Mouse (Mus musculus) splenic B cell, adult 2 months (primary cell): ENCODE data around the gene Rhbdd1.

Experiments used
- DNase-seq: peaks from one replicate; pipeline ENCODE4 v3.0.0-alpha.2; 2011; ENCODE audit warnings: low read depth, low spot score
- H3K27me3 ChIP-seq: 2 replicates; pipeline ENCODE4 v1.6.1; 2012; ENCODE audit warnings: mild to moderate bottlenecking, low read length, moderate library complexity, mixed read lengths; ENCODE audit not compliant: control insufficient read depth, poor library complexity, insufficient read depth, severe bottlenecking
- H3K36me3 ChIP-seq: 2 replicates; pipeline ENCODE4 v1.6.1; 2012; ENCODE audit warnings: mild to moderate bottlenecking, low read length, moderate library complexity, mixed read lengths; ENCODE audit not compliant: control insufficient read depth, poor library complexity, insufficient read depth, severe bottlenecking

The Rhbdd1 gene

DNA sequence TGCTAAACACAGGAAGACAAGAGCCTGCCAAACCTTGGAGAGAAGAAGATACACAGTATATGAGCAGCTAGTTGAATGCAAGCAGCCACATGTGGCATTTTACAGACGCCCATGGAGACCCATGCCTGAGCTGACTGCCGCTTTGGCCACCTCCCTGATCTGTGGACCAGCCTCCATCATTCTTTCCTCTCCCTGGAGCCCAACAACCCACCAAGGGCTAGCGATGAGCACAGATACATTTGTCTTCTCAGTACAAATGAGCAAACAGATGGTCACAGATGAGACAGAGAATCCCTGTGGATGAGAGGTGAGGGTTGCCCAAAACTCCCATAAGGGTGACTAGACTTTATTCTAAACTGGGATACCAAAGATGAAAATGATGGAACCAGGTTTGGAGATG, 137.8 kb downstream of the Rhbdd1 start:
- H3K36me3 ChIP-seq, result no peaks in the 10 kb centered on the region
- no peaks in the 10 kb centered on the region for H3K27me3 ChIP-seq
- no peak for DNase-seq

DNA sequence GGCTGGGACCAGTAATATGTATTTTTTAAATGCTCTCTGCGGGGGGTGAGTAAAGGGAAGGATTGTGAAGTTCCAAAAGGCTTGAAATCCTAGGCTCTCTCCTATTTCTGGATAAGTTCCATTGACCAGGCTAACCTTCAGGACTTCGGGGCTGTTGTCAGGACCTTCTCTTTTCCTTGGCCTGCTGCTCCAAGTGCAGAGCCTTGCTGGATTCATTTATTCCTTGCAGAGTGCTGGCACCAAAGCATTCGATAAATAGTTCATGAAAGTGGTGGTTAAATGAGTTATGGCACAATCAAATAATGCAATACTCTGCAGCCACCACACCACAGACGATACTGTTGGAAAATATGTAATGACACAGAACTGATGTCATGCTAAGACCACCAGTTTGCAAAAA, 143.1 kb downstream of the Rhbdd1 start:
- DNase-seq, result no peak
- Histone ChIP-seq H3K36me3 (no peaks in the 10 kb centered on the region), H3K27me3 (no peaks in the 10 kb centered on the region)

DNA sequence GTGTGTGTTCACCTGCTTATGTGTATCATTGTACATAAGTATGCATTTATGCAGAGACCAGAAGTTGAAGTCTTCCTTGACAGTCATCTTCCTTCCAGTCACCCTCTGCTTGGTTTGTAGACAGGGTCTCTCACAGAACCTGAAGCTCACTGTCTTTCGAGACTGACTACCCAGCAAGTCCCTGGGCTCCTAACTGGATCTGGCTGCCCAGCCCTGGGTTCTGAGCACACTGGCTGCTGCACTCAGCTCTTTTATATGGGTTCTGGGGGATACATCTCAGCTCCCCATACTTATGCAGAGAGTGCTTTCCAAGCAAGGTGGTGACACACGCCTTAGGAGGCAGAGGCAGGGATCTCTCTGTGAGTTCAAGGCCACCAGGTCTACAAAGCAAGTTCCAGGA, 143.7 kb downstream of the Rhbdd1 start:
- Histone ChIP-seq H3K36me3 (no peaks in the 10 kb centered on the region), H3K27me3 (no peaks in the 10 kb centered on the region)
- DNase-seq, result no peak

- no peak for DNase-seq
Observed at GRCm38 (mm10) chr1:82461041-82461440, 144.8 kb downstream of the Rhbdd1 start.

DNA sequence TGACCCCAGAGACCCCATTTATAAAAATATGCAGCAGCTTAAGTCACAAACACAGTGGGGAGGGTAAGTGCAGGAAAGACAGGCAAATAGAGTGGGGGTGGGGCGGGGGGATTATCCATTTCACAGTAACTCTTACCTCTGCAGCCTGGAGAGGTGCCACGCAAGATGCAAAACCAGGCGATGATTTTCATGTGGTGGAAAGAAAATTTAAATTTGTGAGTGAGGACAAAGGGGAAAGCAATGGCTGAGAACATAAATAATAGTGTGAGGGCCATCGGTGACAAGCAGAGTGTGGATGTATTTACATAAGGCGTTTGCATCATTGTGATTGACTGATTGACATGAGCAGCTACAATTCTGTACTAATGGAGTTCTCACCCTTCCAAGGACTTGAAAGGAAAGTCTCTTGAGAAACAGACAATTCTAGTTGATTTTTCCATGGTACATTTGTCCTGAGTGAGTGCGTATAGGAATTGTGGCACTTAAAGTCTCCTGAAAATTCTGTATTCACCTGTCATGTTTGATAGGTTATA, 149.1 kb downstream of the Rhbdd1 start:
- no peak for DNase-seq
- Histone ChIP-seq H3K36me3 (no peaks in the 10 kb centered on the region), H3K27me3 (no peaks in the 10 kb centered on the region)

More at GRCm38 (mm10) chr1:82461041-82461440, 144.8 kb downstream of the Rhbdd1 start:
- H3K36me3 ChIP-seq, result no peaks in the 10 kb centered on the region
- H3K27me3 ChIP-seq, result no peaks in the 10 kb centered on the region

- H3K36me3 ChIP-seq, result no peaks in the 10 kb centered on the region
- no peak for DNase-seq
- no peaks in the 10 kb centered on the region for H3K27me3 ChIP-seq
Observed at GRCm38 (mm10) chr1:82468872-82469271, 152.6 kb downstream of the Rhbdd1 start.

- DNase-seq, result no peak
- H3K27me3 ChIP-seq, result no peaks in the 10 kb centered on the region
- no peaks in the 10 kb centered on the region for H3K36me3 ChIP-seq
Observed at GRCm38 (mm10) chr1:82470516-82471225, 154.4 kb downstream of the Rhbdd1 start.

GRCm38 (mm10) chr1:82473467-82473866, 157.2 kb downstream of the Rhbdd1 start:
- no peaks in the 10 kb centered on the region for H3K27me3 ChIP-seq
- DNase-seq, result no peak
- H3K36me3 ChIP-seq, result no peaks in the 10 kb centered on the region

GRCm38 (mm10) chr1:82474461-82474961, 158.3 kb downstream of the Rhbdd1 start:
- no peak for DNase-seq
- Histone ChIP-seq H3K27me3 (no peaks in the 10 kb centered on the region), H3K36me3 (no peaks in the 10 kb centered on the region)

GRCm38 (mm10) chr1:82475254-82475653, 159.0 kb downstream of the Rhbdd1 start:
- Histone ChIP-seq H3K27me3 (no peaks in the 10 kb centered on the region), H3K36me3 (no peaks in the 10 kb centered on the region)
- DNase-seq, result no peak

GRCm38 (mm10) chr1:82475821-82476220, 159.6 kb downstream of the Rhbdd1 start:
- Histone ChIP-seq H3K36me3 (no peaks in the 10 kb centered on the region), H3K27me3 (no peaks in the 10 kb centered on the region)
- DNase-seq, result no peak

GRCm38 (mm10) chr1:82476256-82476655, 160.0 kb downstream of the Rhbdd1 start:
- Histone ChIP-seq H3K36me3 (no peaks in the 10 kb centered on the region), H3K27me3 (no peaks in the 10 kb centered on the region)
- no peak for DNase-seq

GRCm38 (mm10) chr1:82476746-82477145, 160.5 kb downstream of the Rhbdd1 start:
- Histone ChIP-seq H3K27me3 (no peaks in the 10 kb centered on the region), H3K36me3 (no peaks in the 10 kb centered on the region)
- no peak for DNase-seq

GRCm38 (mm10) chr1:82479696-82480487, 163.6 kb downstream of the Rhbdd1 start:
- no peak for DNase-seq
- Histone ChIP-seq H3K36me3 (no peaks in the 10 kb centered on the region), H3K27me3 (no peaks in the 10 kb centered on the region)

DNA sequence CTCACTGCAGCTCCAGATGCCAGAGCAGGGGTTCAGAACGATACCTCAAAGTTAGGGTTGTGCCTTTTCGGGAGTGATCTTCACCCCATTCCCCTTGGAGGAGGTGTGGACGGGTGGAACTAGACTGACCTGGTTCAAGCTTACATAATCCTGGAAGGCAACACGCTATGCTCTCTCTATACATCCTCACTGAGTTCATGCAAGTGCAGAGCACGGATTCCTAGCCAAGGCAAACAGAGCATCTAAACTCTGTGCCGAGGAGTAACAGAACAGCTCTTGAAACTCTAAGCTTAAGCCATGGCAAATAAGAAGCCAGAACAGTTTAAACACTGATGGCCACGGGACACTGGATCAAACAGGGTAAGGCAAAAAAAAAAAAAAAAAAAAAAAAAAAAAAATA, 166.1 kb downstream of the Rhbdd1 start:
- no peak for DNase-seq
- H3K27me3 ChIP-seq, result no peaks in the 10 kb centered on the region
- no peaks in the 10 kb centered on the region for H3K36me3 ChIP-seq
